Mouse (Mus musculus): Measurements from ENCODE around the gene Zfp512b.
A peak's percentile ranks its signal among the peaks of the same experiment; 100 is the strongest.

Zfp512b gene

DNA sequence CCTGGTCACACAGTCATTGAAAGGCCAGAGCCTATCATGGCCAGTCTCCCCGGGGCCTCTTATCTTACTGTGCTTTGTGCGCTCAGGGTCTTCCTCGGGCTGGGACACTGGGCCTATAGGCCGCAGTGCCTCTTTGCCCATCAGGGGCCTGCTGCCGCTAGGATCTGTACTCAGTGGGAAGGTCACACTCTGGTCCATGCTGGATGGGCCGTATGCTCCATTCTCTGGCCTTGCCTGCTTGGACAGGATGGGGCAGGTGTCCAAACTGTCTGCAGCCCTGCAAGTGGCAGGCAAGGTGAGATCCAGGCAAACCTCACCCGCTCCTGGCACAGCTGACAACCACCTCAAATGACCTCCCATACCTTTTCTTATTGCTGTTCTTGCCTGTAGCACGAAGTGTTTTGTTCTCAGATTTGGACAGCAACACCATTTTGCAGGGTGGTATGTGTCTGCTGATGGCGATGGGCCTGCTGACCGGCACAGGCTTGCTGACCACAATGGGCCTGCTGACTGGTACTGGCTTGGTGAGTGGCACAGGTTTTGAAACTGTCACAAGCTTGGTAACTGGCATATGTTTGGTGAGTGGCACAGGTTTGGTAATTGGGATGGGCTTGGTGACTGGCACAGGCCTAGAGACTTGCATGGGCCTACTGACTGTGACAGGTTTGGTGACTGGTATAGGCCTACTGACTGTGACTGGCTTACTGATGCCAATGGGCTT lies 3.4 kb downstream of the Zfp512b start:
- no peak for DNase-seq

DNA sequence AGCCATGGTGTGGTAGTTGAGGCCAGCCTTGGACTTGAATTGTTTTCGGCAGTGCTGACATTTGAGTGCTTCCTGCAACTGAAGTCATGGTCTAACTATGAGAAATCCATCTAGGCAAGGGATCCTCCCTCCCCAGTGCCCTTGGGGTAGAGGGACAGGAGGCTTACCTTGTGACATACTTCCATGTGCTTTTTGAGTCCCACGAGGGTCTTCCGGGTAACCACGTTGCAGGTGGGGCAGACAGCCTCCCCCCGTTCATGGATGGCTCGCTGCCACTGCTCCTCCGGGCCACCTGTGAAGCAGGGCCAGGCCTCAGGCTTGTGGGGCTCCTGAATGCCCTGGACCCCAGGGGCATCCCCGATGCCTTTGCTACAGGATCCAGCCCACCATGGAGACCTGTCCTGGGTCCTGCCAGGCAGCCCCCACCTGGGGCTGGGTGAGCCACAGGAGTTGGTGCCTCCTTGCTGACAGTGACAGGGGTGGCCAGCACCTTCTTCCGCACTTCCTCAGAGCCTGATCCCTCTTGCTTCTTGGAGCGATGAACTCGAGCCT lies 4.3 kb downstream of the Zfp512b start:
- no peak for DNase-seq

DNA sequence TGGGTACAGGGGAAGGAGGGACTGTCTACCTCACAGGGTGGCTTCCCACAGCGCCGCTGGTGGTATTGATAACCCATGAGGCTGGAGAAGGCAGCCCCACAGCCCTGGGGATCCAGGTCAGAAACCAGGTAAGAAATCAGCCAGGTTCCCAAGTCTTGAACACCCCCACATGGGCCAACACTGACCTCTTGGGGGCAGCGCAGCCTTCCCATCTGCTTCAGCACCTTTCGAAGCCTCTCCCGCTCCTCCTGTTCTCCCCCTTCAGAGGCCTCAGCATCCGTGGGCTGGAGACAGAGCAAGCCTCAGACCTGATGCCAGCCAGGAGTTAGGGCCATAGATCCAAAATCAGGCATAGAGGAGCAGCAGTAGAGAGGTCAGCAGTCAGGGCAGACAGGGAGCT lies 4.8 kb downstream of the Zfp512b start:
- DNase-seq = no peak

DNA sequence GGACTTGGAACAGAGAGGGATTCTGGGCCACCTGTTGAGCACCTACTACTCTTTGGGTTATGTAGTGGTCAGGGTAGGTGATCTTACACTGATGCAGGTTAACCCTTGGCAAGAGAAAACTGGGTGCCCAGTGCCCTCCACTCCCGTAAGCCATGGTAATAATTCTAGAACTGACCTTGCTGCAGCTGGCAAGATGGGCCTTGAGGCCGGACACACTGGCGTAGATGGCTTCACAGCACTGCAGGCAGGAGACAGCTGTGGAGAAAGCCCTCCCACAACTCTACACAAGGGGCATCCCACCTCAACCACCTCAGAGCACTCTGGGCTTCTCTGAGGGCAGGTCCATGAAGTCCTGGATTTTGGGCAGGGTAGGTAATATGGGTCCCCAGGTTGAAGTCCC lies 6.5 kb downstream of the Zfp512b start:
- DNase-seq = no peak

DNA sequence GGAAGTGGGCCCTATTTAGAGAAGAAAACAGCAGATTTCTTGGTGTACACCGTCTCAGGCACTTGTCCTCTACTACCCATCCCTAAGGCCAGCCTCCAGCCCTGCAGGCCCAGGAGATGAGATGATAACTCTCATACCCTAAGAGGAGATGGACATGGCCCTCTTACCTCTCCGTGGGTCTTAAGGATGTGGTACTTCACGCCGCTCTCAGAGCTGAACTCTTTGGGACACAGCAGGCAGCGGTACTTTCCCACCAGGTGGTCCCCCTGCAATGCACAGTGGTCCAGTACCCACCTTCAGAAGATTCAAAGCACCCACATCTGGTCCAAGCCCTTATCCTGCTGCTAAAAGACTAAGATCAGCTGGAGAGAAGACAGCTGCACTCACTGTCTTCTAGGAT lies 7.1 kb downstream of the Zfp512b start:
- DNase-seq = no peak

DNA sequence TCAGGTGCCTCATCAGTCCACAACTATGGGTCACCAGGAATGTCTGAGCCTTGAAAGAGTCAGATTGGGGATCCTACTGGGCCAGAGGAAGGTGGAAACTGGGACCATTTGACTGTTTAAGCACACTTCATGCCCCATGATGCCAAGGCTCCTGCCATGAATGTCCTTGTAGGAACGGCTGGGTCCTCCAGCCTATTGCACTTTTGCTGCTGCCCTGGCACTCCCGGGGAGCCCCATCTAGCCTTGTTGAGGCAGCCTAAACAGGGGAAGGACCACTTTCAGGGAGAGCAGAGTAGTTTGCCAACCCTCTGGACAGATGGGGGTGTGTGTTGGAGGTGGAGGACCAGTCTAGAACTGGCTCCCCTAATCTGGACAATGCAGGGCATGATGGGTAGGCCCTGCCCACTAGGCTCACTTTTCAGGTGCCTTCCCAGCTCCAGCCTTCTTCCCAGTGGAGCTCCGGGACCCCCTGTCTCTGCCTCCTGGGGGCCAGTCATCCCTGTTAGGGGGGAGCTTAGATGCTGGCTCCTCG lies 8.1 kb downstream of the Zfp512b start, which contains the start of gene Uckl1:
TSS of gene Uckl1 (minus strand) at position 482 of the 532 bp plus-strand sequence.
- no peak for DNase-seq

DNA sequence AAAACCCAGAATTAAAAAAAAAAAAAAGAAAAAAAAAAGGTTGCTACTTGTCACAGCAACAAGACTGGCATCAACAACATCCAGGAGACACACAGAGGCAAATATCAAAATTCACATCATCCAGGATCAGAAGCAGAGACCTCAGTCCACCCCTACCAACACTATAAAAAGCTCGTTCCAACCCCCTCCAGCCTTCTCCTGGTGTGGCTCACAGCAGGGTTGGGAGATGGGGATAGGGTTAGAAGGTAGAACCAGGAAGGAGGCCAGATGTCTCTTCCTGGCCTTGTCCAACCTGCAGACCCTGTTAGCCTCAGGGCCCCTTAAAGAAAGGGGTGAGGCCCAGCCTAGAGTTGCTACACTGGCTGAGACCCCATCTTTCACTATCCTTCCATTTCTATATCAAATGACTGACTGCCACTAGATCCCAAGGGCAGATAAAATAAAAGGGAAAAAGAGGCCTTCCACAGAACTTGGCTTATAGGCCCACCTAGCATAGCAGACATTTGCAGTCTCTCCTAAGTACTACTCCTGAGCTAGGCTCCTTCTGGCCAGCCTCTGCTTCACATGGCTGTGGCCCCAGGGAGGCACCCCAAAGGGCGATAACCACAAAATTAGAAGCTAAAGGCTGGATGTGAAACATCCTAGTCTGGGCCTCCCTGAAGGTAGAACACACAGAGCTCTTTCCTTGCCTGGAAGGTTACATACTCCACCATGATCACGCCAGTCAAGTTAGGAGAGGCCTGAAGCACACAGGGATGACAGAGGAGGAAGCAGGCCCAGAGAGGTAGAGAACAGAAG lies 8.9 kb downstream of the Zfp512b start:
- no peak for DNase-seq

DNA sequence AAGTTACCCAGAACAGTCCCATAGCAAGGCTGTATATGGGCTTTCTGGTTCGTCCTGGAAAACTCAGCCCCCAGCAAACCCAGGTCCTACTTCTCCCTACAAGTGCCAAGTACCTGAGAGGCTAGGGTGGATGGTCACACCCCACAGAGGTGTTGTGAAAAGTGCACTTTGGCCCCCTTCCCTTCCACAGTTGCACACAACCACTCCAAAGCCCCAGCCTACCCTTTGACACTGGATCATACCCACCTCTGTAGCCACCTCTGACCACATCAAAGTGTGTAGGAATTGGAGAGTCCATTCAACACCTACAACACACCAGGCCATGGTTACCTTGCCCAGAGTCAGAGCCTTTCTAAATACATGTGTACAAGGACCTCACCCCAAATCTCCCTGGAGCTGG lies 9.7 kb downstream of the Zfp512b start:
- no peak for DNase-seq

DNA sequence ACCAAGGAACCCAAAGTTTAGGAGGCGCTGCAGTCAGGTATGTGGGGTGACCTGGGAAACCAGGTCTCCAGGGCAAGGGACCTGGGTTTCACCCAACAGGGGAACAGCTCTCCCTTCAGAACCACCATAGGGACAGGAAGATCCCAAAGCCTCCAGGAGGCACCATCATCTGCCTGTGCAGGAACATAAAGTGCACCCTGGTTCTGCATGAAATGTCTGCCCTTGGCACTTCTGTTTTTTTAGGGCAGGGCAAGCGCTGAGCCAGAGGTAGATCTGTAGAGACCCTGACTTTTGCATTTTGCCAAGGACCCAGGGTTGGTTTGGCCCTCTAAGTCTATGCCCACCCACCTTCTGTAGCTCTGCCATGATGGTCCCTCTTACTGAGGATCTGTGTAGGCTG lies 10.2 kb downstream of the Zfp512b start:
- DNase-seq = no peak

DNA sequence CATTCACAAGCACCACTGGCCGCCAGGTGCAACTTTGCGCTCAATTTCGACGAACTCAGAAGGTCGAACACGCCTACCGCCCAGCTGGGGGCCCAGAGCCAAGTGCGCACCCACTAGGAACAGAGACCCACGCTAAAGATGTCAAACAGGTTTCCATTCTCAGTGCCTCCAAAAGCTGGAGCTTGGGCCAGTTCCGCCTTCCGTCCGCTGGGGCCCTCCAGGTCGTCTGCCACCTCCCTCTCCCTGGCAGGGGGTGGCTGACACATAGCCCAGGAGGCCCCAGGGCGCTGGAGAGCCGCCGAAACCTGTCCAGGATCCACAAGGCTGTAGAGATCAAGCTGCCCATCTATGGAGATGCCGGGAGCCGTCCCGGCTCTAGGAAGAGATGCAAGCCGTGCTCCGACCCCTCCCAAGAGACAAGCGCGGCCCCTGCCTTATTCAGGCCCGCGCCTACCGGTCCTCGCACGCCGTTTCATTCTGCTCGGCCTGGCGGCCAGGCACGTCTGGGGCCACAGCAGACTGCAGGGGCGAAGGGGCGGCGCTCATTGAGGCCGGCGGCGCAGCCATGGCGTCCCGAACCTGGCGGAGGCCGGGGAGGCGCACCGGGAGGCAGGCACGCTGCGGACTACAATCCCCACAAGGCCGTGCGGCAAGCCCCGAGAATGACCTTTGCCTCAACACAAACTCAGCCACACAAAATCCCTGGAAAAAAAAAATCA lies 11.0 kb downstream of the Zfp512b start:
- DNase-seq = peak; percentile 89

DNA sequence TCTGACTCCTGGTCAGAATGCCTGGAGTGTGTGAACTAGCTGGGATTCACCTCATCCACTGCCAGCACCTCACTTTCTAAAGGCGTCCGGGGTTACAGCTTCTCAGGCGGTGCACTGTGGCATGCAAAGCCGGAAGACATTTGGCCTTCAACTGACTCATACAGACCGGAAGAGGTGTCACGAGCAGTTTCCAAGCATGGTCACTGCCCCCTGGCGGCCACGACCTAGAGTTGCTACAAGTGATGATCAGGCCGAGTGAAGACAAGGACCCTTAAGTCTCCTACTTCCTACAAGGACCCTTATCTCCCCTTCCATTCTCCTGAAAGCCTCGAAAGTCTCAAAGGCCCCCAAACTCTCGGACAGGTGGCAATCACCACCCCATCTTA lies 11.6 kb downstream of the Zfp512b start:
- DNase-seq = peak; percentile 91

DNA sequence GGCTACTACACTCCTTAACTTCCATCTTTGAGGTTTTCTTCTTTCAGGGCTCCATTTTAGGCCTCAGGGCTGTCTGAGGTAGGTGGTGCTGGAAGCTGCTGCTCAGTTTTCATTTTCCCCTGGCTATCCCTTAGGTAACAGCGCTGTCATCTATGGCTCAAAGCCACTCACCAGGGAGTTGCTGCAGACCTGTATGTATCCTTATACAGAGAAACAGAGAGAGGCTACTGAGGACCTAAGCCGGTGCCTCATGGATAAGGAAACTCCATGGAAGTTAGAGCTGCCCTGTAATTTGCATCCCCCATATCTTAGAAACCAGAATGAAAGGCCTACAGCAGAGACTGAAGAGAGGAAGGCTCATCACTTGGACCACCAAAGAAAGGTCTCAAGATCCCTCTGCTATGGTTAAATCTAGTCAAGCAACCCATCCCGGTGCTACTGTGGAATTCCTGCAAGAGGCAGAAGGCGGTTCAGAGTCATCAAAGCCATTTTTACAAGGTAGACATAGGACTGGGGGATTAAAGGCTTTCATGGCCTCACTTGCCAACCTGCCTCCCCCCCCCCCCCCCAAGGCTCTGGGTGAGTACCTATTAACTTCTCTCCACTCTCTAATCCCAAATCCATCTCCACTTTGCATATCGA lies 12.4 kb downstream of the Zfp512b start:
- DNase-seq = no peak

DNA sequence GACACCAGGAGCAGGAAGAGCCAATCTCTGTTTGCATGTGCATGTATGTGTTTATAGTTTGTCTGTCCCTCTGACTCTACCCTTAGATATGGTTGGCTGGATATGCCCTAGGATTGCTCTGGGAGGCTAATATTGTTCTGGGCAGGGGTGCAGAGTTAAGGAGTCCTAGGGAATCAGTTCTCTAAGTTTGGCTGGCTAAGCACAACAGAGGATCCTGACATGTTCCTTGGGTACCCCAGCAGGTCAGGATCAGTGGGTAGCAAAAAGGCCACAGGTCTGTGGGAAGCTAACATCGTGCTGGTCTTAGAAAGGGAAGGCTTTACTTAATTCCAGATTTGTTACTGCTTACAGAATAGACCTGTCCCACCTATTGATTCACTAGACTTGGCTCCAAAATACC lies 12.9 kb downstream of the Zfp512b start:
- no peak for DNase-seq

DNA sequence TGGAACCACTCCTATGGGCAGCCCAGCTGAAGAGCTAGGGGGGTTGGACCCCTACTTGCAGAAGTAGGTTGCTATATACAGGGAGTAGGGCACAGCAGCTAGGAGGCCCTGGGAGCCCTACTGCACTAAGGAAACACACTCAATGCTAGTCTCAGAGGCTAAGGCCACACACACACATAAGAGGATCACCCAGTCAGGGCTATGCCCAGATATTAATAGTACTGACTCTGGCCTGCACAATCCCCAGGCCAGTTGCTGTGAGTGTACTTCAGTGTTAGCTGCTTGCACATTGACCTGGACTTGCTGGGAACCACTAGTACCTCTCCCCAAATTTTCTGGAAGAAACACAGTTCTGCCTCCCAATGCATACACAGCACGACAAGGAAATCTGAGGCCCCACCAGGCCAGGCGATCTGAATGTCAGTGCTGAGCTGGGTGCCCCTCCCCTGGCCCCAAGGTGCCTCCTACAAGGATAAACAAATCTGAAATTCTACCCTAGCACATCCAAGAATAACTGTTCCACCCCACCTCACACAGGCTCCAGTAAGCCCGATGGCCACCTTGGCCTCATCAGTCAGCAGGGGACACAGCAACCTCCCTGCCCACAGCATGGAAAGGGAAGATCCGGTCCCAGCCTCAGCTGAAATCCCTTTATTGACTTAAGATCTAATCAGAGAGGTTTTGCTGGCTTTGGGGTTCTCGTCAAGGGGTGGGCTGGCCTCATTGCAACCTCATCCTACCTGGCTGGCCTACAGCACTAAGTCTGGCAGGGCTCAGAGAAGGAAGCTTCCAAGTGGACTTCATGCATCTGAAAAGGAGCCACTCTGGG lies 13.6 kb downstream of the Zfp512b start:
- no peak for DNase-seq

DNA sequence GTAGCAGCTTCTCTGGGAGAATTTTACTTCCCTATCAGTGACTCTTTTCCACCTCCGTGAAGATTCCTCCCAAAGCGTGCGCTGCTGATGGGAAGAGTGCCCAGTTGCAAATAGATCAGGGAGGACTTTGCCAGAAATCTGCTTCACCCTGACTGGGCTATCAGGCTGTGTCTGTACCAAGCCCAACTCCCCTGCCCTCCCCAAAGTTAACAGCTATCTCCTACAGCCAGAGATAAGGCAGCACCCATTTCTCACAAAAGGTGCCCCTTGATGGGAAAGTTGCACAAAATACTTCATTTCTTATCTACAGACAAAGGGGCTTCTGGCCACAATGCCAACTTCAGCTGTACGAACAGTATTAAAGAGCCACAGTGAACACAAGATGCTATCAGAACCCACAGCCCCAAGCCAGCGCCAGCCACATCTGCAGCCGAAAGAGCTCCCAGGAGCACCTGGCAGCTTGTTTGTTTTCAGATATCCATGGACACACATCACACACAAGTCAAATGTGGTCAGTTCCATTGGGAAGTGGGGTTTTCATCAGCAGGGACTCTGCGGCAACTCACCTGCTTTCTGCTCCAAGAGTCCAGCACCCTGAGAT lies 14.5 kb downstream of the Zfp512b start:
- no peak for DNase-seq

DNA sequence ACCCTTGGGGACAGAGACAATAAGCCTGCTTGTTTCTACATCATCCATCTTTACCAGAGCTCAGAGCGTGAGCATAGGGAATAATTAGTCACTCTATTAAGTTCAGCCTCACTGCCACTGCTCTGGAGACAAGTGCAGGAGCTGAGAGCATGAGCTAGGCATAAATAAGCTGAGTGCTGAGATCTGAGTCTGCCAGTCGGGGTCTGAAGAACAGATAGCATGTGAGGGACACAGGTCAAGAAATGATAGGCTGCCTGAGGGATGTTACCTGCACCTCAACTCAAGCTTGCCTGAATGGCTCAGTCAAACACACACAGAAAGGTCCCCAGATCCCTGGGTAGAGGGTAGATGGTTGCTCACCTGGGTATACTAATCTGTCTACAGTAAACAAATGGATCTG lies 15.5 kb downstream of the Zfp512b start:
- DNase-seq = no peak

DNA sequence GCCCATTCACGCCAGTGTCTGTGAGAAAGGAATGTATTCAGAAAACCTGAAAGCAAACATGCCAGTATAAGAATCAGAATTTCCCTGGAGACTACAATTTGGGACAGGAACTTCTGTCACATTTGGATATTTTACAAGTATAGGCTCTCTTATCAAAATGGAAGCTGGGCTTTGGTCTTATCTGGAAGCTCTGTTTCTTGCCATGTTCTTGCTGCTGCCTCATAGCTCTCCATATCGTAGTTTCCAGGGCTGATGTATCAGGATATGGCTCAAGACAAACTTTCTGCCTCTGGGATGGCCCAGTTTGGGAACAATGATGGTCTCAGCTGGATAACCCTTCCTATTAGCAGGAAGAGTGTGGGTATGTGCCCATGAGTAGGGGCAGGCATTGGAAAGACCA lies 16.0 kb downstream of the Zfp512b start:
- no peak for DNase-seq

DNA sequence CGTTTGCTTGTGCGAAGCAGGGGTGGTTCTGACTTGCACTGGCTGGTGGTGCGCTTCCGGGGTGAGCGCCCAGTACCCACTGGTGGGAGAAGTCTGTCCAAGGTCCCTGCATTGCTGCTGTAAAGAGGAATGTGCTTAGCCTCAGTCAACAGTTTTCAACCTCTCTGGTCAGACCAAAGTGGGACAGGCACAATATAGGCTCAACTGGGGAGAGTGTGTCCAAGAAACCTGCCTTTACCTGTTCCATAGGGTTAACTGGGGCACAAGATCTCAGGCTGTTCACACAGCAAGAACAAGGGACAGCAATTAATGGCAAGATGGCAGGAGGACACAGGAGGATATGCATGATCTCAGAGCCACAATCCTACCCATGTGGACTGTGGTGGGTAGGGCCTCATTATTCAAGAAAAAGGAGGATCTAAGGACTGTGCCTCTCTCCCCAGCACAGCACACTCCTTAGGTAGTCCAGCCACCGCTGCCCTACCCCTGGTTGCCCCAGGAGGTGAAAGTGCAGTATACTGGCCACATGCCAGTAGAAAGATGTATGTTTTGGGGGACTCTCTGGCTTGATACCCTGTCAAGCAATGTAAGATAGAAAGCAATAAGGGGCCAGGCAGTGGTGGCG lies 17.6 kb downstream of the Zfp512b start:
- no peak for DNase-seq

DNA sequence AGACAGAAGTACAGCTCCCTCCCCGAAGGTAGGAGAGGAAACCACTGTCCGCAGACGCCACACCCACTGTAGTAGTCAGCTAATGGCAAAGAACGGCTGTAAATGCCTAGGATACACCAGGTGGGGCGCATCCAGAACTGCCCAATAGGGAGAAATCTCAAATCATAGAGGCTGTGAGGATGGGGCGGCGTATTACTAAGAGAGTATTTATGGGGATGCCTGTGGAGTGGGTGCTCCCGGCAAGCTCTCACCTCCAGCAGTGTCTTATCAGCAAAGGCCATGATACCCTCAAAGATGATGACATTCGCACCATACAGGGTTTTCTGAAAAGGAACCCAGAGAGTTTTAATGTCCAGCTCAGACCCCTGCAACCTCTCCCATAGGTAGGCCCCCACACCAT lies 18.6 kb downstream of the Zfp512b start:
- no peak for DNase-seq
